Mouse (Mus musculus) limb, embryonic 12.5 days (tissue): ENCODE results near the gene Taok1. TPM values are rescaled to one million over a fixed set of nuclear protein-coding genes. Genes with fewer than 3 reads are reported as not detected.
A peak's percentile ranks its signal among the peaks of the same experiment; 100 is the strongest.

Experiments used
- ATAC-seq: fragments of 200-750 bp; cut with Nextera tagmentation; 2 replicates; pipeline ENCODE4 v1.8.0; 2017; ENCODE audit warnings: low read depth, moderate TSS enrichment; ENCODE audit not compliant: insufficient number of reproducible peaks, insufficient read depth, low FRiP score, low TSS enrichment
- H3K27ac ChIP-seq: fragments of 300-500 bp; sonication (generic); 2 replicates; pipeline ENCODE4 v1.5.1; 2016; ENCODE audit warnings: mild to moderate bottlenecking, moderate library complexity
- H3K27me3 ChIP-seq: fragments of 300-500 bp; sonication (generic); 2 replicates; pipeline ENCODE4 v1.6.1; 2016; ENCODE audit warnings: mild to moderate bottlenecking, moderate library complexity
- H3K36me3 ChIP-seq: fragments of 300-500 bp; sonication (generic); 2 replicates; pipeline ENCODE4 v1.6.1; 2016; ENCODE audit warnings: mild to moderate bottlenecking, moderate library complexity
- H3K4me1 ChIP-seq: fragments of 300-500 bp; sonication (generic); replicated peaks from 2 replicates; pipeline ENCODE4 v1.6.1; 2016
- H3K4me2 ChIP-seq: fragments of 300-500 bp; sonication (generic); 2 replicates; pipeline ENCODE4 v1.6.1; 2016; ENCODE audit warnings: mild to moderate bottlenecking, moderate library complexity
- H3K4me3 ChIP-seq: fragments of 300-500 bp; sonication (generic); replicated peaks from 2 replicates; pipeline ENCODE4 v1.5.1; 2016; ENCODE audit warnings: mild to moderate bottlenecking
- H3K9ac ChIP-seq: fragments of 300-500 bp; sonication (generic); replicated peaks from 2 replicates; pipeline ENCODE4 v1.6.1; 2016; ENCODE audit warnings: mild to moderate bottlenecking, moderate library complexity
- H3K9me3 ChIP-seq: fragments of 300-500 bp; sonication (generic); 2 replicates; pipeline ENCODE4 v1.6.1; 2016; ENCODE audit warnings: mild to moderate bottlenecking, moderate library complexity
- WGBS: fragments of 180-500 bp; shearing (Covaris S2); methylation state at CpG from one replicate; pipeline ENCODE4 v1.1.7; 2016; 5-methylcytosine and 5-hydroxymethylcytosine counted together
- polyA plus RNA-seq: library from polyadenylated mRNA; unstranded; fragments of >200 nt; fragmentation: Nextera tagmentation; extraction: Ambion mirVana; gene quantifications from 2 replicates; pipeline ENCODE4 v1.2.1, GENCODE M21; 2016

Taok1 gene
- polyA plus RNA-seq, 1 experiment from 2014 or later, result 13.9 TPM

GRCm38 (mm10) chr11:77624441-77625060, 16.9 kb upstream of the Taok1 start:
- H3K4me2 ChIP-seq, result peak overlapping the region; percentile 71
- no peak for ATAC-seq
- peak overlapping the region; percentile 34 for H3K4me3 ChIP-seq
- H3K4me1 ChIP-seq, result peaks cover 15% of the 10 kb centered on the region
- no peaks in the 10 kb centered on the region for H3K36me3 ChIP-seq
- no peak overlapping the region; the same call in 1 of the 2 replicates for H3K9ac ChIP-seq
- peaks cover 19% of the 10 kb centered on the region for H3K27me3 ChIP-seq
- no peaks in the 10 kb centered on the region for H3K9me3 ChIP-seq
- H3K27ac ChIP-seq, result no peak overlapping the region
- WGBS, result 1% methylated on average over 17 of the region's 17 CpGs

GRCm38 (mm10) chr11:77624002-77624401, 16.4 kb upstream of the Taok1 start:
- H3K36me3 ChIP-seq, result no peaks in the 10 kb centered on the region
- no peak overlapping the region for H3K27ac ChIP-seq
- peaks cover 19% of the 10 kb centered on the region for H3K27me3 ChIP-seq
- peak overlapping the region; percentile 71 for H3K4me2 ChIP-seq
- H3K9ac ChIP-seq, result no peak overlapping the region; the same call in 1 of the 2 replicates
- no peak for ATAC-seq
- WGBS, result 24% methylated on average over 5 of the region's 5 CpGs
- peak overlapping the region; percentile 34 for H3K4me3 ChIP-seq
- no peaks in the 10 kb centered on the region for H3K9me3 ChIP-seq
- peaks cover 15% of the 10 kb centered on the region for H3K4me1 ChIP-seq

DNA sequence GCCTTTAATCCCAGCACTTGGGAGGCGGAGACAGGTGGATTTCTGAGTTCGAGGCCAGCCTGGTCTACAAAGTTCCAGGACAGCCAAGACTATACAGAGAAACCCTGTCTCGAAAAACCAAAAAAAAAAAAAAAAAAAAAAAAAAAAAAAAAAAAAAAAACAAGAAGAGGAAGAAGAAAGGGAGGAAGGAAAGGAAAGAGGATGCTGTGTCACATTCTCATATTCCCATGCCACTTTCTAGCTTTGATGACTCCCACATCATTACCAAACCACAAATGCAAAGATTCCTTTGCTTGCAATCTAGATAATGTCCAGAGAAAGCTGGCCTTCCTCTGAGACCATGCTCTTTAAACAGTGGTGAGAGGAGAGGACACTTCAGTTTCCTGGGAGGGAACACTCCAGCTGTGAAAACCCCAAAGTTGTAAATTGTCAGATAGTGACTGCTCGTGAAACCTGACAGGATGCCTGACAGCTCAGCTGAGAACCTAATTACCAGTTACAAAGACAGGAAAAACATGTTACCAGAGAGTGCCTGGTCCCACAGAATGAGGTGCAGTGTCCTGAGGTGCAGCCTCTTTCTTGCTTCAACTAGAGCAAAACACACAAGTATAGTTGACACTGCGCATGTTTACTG, 14.4 kb upstream of the Taok1 start:
- H3K27me3 ChIP-seq, result peaks cover 19% of the 10 kb centered on the region
- no peak for ATAC-seq
- H3K36me3 ChIP-seq, result no peaks in the 10 kb centered on the region
- H3K9me3 ChIP-seq, result no peaks in the 10 kb centered on the region
- H3K9ac ChIP-seq, result no peak overlapping the region
- H3K4me3 ChIP-seq, result no peak overlapping the region
- WGBS, result 69% methylated on average over 5 of the region's 5 CpGs
- H3K4me1 ChIP-seq, result peaks cover 15% of the 10 kb centered on the region
- no peak overlapping the region for H3K4me2 ChIP-seq
- H3K27ac ChIP-seq, result no peak overlapping the region

DNA sequence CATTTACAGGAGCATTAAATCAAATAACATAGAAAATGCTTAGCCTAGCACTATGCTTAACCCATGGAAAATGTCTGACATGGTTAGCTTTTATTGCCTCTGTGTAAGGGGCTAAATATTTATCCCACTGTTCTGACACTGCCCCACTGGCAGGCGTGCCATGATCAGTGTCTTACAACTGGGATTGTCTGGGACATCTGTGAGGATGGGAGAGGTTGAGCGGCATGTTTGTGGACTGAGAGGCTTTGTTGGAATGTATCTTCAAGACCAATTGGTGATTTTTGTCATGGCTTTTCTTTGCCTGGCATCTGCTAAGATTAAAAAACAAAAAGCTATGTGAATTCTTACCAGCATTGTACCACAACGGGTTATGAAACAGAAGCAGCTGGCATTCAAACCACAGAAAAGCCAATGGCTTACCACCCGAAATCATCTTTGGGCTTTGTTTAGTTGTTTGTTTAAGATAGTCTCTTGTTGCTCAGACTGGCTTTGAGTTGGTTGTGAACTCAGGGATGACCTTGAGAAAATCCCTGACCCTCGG, 7.5 kb upstream of the Taok1 start:
- H3K9ac ChIP-seq, result no peak overlapping the region
- no peaks in the 10 kb centered on the region for H3K36me3 ChIP-seq
- no peak overlapping the region for H3K4me3 ChIP-seq
- H3K27me3 ChIP-seq, result no peaks in the 10 kb centered on the region
- ATAC-seq, result no peak
- H3K27ac ChIP-seq, result no peak overlapping the region
- no peaks in the 10 kb centered on the region for H3K9me3 ChIP-seq
- no peaks in the 10 kb centered on the region for H3K4me1 ChIP-seq
- no peak overlapping the region for H3K4me2 ChIP-seq
- WGBS, result 79% methylated on average over 5 of the region's 5 CpGs

DNA sequence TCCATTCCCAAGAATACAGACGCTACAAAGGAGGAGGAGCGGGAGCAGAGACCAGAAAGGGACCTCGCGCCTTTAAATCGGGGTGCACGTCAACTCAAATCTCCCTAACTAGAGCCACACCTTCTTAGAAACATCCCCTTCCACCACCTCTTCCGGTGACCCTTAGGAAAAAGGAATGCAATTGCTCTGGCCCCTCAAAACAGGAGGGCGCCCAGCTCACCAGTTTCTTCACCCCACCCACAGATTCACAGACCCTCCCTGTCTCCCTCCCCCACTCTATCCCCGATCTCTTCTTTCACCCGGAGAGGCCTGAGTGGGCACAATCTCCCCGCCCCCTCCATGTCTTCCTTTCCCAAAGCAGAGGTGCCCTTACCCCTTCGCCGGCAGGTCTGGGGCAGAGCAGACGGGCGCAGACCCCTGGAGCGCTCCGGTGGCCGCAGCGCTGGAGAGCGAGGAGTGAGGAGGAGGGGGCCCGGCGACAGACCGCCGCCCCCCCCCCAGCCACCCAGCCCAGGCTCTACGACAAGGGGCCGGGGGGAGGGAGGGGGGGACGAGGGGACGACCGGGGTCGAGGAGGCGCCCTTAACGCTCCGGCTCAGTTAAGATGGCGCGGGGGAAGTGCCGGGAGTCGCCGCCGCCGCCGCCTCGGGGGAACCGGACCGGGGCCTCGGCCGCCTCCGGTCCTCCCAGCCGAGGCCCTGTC, 629 bp downstream of the Taok1 start:
- Histone ChIP-seq H3K9ac (peak overlapping the region; percentile 99), H3K4me2 (peak overlapping the region; percentile 84), H3K4me3 (peak overlapping the region; percentile 98), H3K27me3 (no peaks in the 10 kb centered on the region), H3K36me3 (peaks cover 4% of the 10 kb centered on the region; the same call in 1 of the 2 replicates), H3K27ac (peak overlapping the region; percentile 97), H3K4me1 (peaks cover 11% of the 10 kb centered on the region; the same call in 1 of the 2 replicates), H3K9me3 (no peaks in the 10 kb centered on the region)
- peak; percentile 64 for ATAC-seq
- WGBS, result under 1% methylated on average over 31 of the region's 48 CpGs

DNA sequence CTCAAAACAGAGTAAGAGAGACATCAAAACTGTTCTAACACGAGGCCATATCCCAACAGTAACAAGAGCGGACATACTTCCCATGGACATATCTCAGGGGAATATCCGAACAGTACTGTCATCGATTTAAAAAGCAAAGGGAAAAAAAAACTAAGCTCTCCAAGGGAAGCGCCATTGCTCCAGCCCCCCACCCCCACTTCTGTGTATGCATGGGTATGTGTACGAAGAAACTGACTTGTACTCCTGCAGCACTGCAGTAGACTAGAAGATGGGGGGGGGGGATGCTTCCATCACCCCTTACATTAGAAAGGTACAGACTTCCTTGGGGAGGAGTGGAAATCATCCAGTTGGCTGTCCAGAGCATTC, 1.2 kb downstream of the Taok1 start:
- Histone ChIP-seq H3K27me3 (no peaks in the 10 kb centered on the region), H3K4me1 (peaks cover 11% of the 10 kb centered on the region; the same call in 1 of the 2 replicates), H3K9me3 (no peaks in the 10 kb centered on the region), H3K9ac (peak overlapping the region; percentile 99), H3K36me3 (peaks cover 4% of the 10 kb centered on the region; the same call in 1 of the 2 replicates), H3K4me3 (peak overlapping the region; percentile 98), H3K27ac (no peak overlapping the region), H3K4me2 (peak overlapping the region; percentile 84)
- ATAC-seq, result no peak
- 14% methylated on average over 6 of the region's 6 CpGs for WGBS

DNA sequence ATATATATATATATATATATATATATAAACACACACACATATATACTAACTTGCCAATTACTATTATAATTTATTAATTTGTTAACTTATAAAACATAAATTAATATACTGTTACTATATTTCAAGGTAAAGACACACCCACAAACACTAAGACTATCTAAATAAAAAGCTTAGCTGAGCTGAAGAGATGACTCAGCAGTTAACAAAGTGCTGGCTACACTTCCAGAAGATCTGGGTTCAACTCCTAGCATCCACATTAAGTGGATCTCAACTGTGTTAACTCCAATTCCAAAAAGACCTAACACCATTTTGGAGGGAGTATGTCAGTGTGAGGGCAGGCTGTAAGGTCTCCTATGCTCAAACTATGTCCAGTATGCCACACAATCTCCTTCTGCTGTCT, 10.3 kb downstream of the Taok1 start:
- H3K27ac ChIP-seq, result no peak overlapping the region
- H3K4me2 ChIP-seq, result no peak overlapping the region
- no peaks in the 10 kb centered on the region for H3K4me1 ChIP-seq
- H3K36me3 ChIP-seq, result peaks cover 20% of the 10 kb centered on the region
- H3K4me3 ChIP-seq, result no peak overlapping the region
- no peaks in the 10 kb centered on the region for H3K9me3 ChIP-seq
- no peak for ATAC-seq
- H3K27me3 ChIP-seq, result no peaks in the 10 kb centered on the region
- no peak overlapping the region for H3K9ac ChIP-seq

DNA sequence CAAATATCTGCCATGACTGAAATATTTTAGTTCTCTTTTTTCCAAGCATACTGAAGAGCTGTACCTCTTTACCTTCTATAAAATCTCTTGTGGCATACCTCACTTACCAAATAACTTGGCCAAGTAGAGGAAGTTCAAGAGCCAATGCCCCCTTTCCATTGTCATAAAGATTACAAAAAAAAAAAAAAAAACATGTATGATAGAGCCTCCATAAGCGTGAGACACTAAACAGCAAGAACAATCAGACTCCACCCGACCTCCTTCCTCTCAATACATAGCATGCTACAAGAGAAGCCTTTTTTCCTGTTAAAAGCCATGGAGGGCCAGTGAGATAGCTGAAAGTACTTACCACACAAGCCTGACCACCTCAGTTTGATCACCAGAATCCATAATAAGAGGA, 16.2 kb downstream of the Taok1 start:
- Histone ChIP-seq H3K36me3 (peaks cover 31% of the 10 kb centered on the region), H3K4me1 (no peaks in the 10 kb centered on the region), H3K27ac (no peak overlapping the region), H3K27me3 (no peaks in the 10 kb centered on the region), H3K4me3 (no peak overlapping the region), H3K4me2 (no peak overlapping the region), H3K9me3 (no peaks in the 10 kb centered on the region), H3K9ac (no peak overlapping the region)
- 94% methylated on average over 2 of the region's 2 CpGs for WGBS
- ATAC-seq, result no peak

DNA sequence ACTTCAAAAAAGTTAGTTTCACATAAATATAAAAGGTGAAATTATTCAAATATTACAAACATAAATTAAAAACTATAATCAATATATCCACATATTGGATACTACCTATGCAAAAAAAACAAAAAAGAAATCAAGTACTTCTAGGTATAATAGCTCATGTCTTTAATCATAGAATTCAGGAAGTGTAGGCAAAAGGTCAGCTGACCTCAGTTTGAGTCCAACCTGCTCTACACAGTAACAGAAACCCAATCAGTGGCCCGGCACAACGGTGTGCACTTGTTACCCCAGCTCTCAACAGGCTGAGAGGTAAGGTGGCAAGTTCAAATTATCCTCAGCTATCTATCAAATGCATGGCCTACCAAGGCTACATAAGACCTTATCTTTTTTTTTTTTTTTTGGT, 16.8 kb downstream of the Taok1 start:
- Histone ChIP-seq H3K27ac (no peak overlapping the region), H3K4me2 (no peak overlapping the region), H3K9me3 (no peaks in the 10 kb centered on the region), H3K4me1 (no peaks in the 10 kb centered on the region), H3K36me3 (peaks cover 30% of the 10 kb centered on the region), H3K4me3 (no peak overlapping the region), H3K27me3 (no peaks in the 10 kb centered on the region), H3K9ac (no peak overlapping the region)
- WGBS, result 98% methylated on average over 2 of the region's 2 CpGs
- ATAC-seq, result no peak

GRCm38 (mm10) chr11:77585201-77585600, 22.4 kb downstream of the Taok1 start:
- peaks cover 48% of the 10 kb centered on the region for H3K36me3 ChIP-seq
- WGBS, result 87% methylated on average over 3 of the region's 3 CpGs
- no peak overlapping the region for H3K9ac ChIP-seq

GRCm38 (mm10) chr11:77545261-77545660, 62.4 kb downstream of the Taok1 start:
- Histone ChIP-seq H3K27me3 (no peaks in the 10 kb centered on the region), H3K9me3 (no peaks in the 10 kb centered on the region), H3K4me1 (no peaks in the 10 kb centered on the region), H3K4me3 (no peak overlapping the region), H3K9ac (no peak overlapping the region), H3K27ac (no peak overlapping the region), H3K4me2 (no peak overlapping the region), H3K36me3 (peaks cover 91% of the 10 kb centered on the region)
- 92% methylated on average over 7 of the region's 7 CpGs for WGBS
- ATAC-seq, result no peak

More at GRCm38 (mm10) chr11:77585201-77585600, 22.4 kb downstream of the Taok1 start:
- Histone ChIP-seq H3K27ac (no peak overlapping the region), H3K4me2 (no peak overlapping the region), H3K4me3 (no peak overlapping the region), H3K9me3 (no peaks in the 10 kb centered on the region), H3K4me1 (no peaks in the 10 kb centered on the region), H3K27me3 (no peaks in the 10 kb centered on the region)
- no peak for ATAC-seq
